Mouse (Mus musculus) brain, embryonic 14.5 days (tissue): ENCODE measurements at regions not wholly inside any gene's neighbourhood (a gene's known extent, or its start where the extent isn't known, plus 50 kb on each side); places are given as distances from the start of the nearest gene placed in this dataset.

Experiments used
- CTCF ChIP-seq: fragments of 200-500 bp; IDR thresholded peaks from 2 replicates; pipeline ENCODE4 v1.5.1; 2012; ENCODE audit warnings: inconsistent platforms, mild to moderate bottlenecking, moderate library complexity, borderline replicate concordance; ENCODE audit not compliant: insufficient read depth, insufficient read length; ENCODE audit errors: extremely low read depth
- POLR2A ChIP-seq: fragments of 200-500 bp; IDR thresholded peaks from 2 replicates; pipeline ENCODE4 v1.6.1; 2012; ENCODE audit warnings: mild to moderate bottlenecking, inconsistent platforms, borderline replicate concordance; ENCODE audit not compliant: poor library complexity, insufficient read depth, insufficient read length, severe bottlenecking; ENCODE audit errors: extremely low read depth

- no peak for TF ChIP-seq POLR2A
- no peak for TF ChIP-seq CTCF
Measured at GRCm38 (mm10) chr11:114485429-114485828, 182.9 kb upstream of the Rpl38 start.
